Mouse (Mus musculus) intestine, postnatal 0 days (tissue): ENCODE measurements around the gene Il2rb. TPM values are rescaled to one million over a fixed set of nuclear protein-coding genes. Genes with fewer than 3 reads are reported as not detected.

Experiments used
- ATAC-seq: fragments of 200-750 bp; cut with Nextera tagmentation; 2 replicates; pipeline ENCODE4 v1.8.0; 2017; ENCODE audit warnings: mild to moderate bottlenecking, moderate TSS enrichment, moderate library complexity
- H3K27ac ChIP-seq: fragments of 300-500 bp; sonication (generic); 2 replicates; pipeline ENCODE4 v1.5.1; 2014; ENCODE audit warnings: mild to moderate bottlenecking, low read depth, low read length, moderate library complexity
- H3K27me3 ChIP-seq: fragments of 300-500 bp; sonication (generic); replicated peaks from 2 replicates; pipeline ENCODE4 v1.6.1; 2014; ENCODE audit warnings: low read length, mixed read lengths; ENCODE audit not compliant: control insufficient read depth, insufficient read depth
- H3K36me3 ChIP-seq: fragments of 300-500 bp; sonication (generic); 2 replicates; pipeline ENCODE4 v1.6.1; 2014; ENCODE audit warnings: mild to moderate bottlenecking, moderate library complexity; ENCODE audit not compliant: control insufficient read depth, insufficient read depth
- H3K4me1 ChIP-seq: fragments of 300-500 bp; sonication (generic); replicated peaks from 2 replicates; pipeline ENCODE4 v1.6.1; 2014; ENCODE audit warnings: antibody characterized with exemption, low read length, mixed read lengths; ENCODE audit not compliant: control insufficient read depth, insufficient read depth
- H3K4me2 ChIP-seq: fragments of 300-500 bp; sonication (generic); replicated peaks from 2 replicates; pipeline ENCODE4 v1.6.1; 2014; ENCODE audit warnings: low read depth, mild to moderate bottlenecking, moderate library complexity
- H3K4me3 ChIP-seq: fragments of 300-500 bp; sonication (generic); 2 replicates; pipeline ENCODE4 v1.5.1; 2014; ENCODE audit warnings: low read depth, low read length
- H3K9ac ChIP-seq: fragments of 300-500 bp; sonication (generic); 2 replicates; pipeline ENCODE4 v1.6.1; 2014; ENCODE audit warnings: mild to moderate bottlenecking, low read depth, low read length
- H3K9me3 ChIP-seq: fragments of 300-500 bp; sonication (generic); 2 replicates; pipeline ENCODE4 v1.6.1; 2016; ENCODE audit warnings: mixed run types; ENCODE audit not compliant: control insufficient read depth
- CTCF ChIP-seq: sonication (generic); IDR thresholded peaks from 2 replicates; pipeline ENCODE4 v1.5.1; 2016; ENCODE audit warnings: low read depth, mild to moderate bottlenecking, control low read depth, antibody characterized with exemption, moderate library complexity
- whole genome bisulfite sequencing: fragments of 180-500 bp; shearing (Covaris S2); extraction: QIAGEN DNeasy Blood & Tissue Kit; methylation state at CpG from one replicate; pipeline ENCODE4 v1.1.7; 2014; 5-methylcytosine and 5-hydroxymethylcytosine counted together
- polyA plus RNA-seq: library from polyadenylated mRNA; unstranded; fragments of >200 nt; fragmentation: Nextera tagmentation; extraction: Ambion mirVana; gene quantifications from 2 replicates; pipeline ENCODE4 v1.2.1, GENCODE M21; 2015

Gene Il2rb
- polyA plus RNA-seq, 1 experiment from 2014 or later, result 0.63 TPM

DNA sequence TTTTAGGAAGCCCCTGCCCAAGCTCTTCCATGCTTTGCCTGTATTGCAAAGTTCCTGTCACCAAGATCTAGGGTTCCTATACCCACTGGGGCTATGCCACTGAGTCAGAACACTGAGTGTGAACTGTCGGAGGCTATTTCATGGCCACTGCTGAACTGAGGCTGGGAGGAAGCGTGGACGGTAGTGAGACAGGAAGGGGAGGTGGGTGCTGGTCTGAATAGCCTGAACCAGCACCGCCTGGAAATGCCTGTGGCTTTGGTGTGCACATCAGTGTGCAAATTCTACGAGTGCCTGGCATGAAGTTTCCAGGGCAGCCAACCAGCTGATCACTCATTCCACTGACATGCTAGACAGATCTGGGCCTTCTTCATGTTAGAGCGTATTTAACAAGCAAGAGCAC, 26.8 kb upstream of the Il2rb start:
- Histone ChIP-seq H3K27me3 (no peaks in the 10 kb centered on the region), H3K36me3 (no peaks in the 10 kb centered on the region; the same call in 1 of the 2 replicates), H3K9me3 (no peaks in the 10 kb centered on the region), H3K4me2 (no peak overlapping the region), H3K4me3 (no peak overlapping the region), H3K9ac (no peak overlapping the region), H3K4me1 (no peaks in the 10 kb centered on the region), H3K27ac (no peak overlapping the region)
- 73% methylated on average over 6 of the region's 6 CpGs for WGBS
- ATAC-seq, result no peak
- no peak for TF ChIP-seq CTCF

DNA sequence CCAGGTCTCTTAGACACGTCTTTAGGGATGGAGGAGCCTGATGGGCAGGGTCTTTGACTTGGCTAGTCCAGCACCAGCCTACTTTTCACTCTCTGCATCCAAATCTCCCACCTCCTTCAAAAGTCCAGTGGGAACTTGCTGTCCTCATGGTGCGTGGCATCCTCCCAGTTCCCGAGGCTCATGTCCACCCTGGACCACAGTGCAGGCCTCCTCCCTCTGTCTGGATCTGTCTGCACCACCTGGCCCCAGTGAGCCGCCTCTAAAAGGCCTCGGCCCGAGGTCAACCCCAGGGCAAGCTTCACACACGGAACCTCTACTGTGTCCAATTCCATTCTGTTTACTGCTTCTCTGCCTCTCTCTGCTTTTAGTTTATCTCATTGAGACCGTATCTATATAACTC, 26.3 kb upstream of the Il2rb start:
- no peaks in the 10 kb centered on the region for H3K27me3 ChIP-seq
- no peak for TF ChIP-seq CTCF
- no peaks in the 10 kb centered on the region for H3K9me3 ChIP-seq
- no peak overlapping the region for H3K9ac ChIP-seq
- no peak overlapping the region for H3K4me3 ChIP-seq
- no peak overlapping the region for H3K4me2 ChIP-seq
- H3K36me3 ChIP-seq, result no peaks in the 10 kb centered on the region; the same call in 1 of the 2 replicates
- no peaks in the 10 kb centered on the region for H3K4me1 ChIP-seq
- no peak overlapping the region for H3K27ac ChIP-seq
- WGBS, result 69% methylated on average over 8 of the region's 8 CpGs
- ATAC-seq, result no peak

DNA sequence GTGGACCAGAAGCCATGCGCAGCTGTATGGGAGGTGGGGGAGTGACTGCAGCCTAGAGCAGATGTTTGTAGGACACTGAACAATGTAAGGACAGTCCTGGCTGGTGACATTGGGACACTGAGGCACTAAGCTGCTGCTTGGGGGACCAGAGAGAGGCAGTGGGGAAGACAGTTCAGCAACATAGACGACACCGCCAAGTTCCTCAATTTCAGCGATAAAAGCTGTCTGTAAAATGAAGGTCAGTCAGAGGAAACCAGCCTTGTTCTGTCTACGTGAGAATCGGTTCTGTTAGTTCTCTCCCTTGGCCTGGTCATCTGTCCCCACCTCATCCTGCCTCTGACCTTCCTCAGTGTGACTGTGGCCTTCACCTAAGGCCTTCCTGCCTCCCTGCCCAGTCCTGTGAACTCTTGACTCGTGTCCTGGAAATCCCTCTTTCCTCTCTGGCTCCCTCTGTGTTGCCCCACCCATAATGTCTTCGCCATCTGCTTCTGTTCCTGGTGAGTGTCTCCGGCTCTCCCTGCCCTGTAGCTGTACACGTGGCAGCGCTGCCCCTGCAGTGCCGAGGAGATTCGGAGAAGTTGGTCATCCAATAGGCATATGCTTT, 25.1 kb upstream of the Il2rb start:
- ATAC-seq, result no peak
- H3K9me3 ChIP-seq, result no peaks in the 10 kb centered on the region

DNA sequence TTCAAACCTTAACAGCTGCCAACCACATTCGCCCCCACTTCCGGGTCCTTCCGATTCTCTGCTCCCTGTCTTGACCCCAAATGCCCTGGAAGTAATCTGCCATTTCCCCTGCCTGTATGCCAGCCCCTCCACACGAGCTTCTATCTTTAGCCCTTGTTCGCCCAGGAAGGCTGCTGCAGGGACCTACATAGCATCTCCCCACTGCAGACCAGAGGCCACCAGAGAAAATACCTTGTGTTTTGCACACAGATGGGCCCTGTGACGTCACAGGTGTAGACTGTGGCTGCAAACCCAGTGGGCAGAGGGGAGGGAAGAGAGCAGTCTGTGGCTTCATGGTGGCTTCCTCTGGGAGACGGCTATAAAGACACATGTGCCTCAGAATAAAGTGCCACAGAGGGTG, 23.1 kb upstream of the Il2rb start:
- ATAC-seq, result no peak
- no peak overlapping the region for H3K9ac ChIP-seq
- H3K4me3 ChIP-seq, result no peak overlapping the region
- H3K27ac ChIP-seq, result no peak overlapping the region
- no peaks in the 10 kb centered on the region for H3K36me3 ChIP-seq
- no peaks in the 10 kb centered on the region for H3K9me3 ChIP-seq
- TF ChIP-seq CTCF, result no peak
- WGBS, result 65% methylated on average over 7 of the region's 7 CpGs
- no peaks in the 10 kb centered on the region for H3K27me3 ChIP-seq
- H3K4me2 ChIP-seq, result no peak overlapping the region
- H3K4me1 ChIP-seq, result no peaks in the 10 kb centered on the region

More for the DNA sequence above, 25.1 kb upstream of the Il2rb start:
- WGBS, result 62% methylated on average over 13 of the region's 13 CpGs
- Histone ChIP-seq H3K27ac (no peak overlapping the region), H3K9ac (no peak overlapping the region), H3K27me3 (no peaks in the 10 kb centered on the region), H3K4me2 (no peak overlapping the region), H3K4me3 (no peak overlapping the region), H3K36me3 (no peaks in the 10 kb centered on the region), H3K4me1 (no peaks in the 10 kb centered on the region)
- no peak for TF ChIP-seq CTCF

DNA sequence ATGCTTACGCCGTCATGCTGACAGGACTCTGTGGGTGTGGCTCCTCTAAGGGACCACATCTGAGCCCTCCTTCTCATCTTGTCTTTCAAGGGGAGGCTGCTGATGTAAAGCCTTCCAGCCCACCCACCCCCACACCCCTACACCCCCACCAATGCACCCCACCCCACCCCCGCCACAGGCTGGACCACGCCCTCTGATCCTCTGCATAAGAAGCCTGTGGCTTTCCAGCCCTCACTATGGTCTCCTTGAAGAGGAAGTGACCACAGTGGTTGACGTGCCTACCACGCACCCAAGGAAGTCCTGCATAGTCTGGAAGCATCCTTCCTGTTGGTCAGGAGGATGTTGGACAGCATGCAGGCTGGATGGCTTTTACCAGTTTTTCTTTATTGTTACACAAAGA, 20.7 kb upstream of the Il2rb start:
- Histone ChIP-seq H3K4me3 (no peak overlapping the region), H3K9me3 (no peaks in the 10 kb centered on the region), H3K9ac (no peak overlapping the region), H3K36me3 (no peaks in the 10 kb centered on the region), H3K27ac (no peak overlapping the region), H3K4me2 (no peak overlapping the region), H3K4me1 (no peaks in the 10 kb centered on the region), H3K27me3 (no peaks in the 10 kb centered on the region)
- no peak for ATAC-seq
- 81% methylated on average over 6 of the region's 6 CpGs for WGBS
- TF ChIP-seq CTCF, result no peak

DNA sequence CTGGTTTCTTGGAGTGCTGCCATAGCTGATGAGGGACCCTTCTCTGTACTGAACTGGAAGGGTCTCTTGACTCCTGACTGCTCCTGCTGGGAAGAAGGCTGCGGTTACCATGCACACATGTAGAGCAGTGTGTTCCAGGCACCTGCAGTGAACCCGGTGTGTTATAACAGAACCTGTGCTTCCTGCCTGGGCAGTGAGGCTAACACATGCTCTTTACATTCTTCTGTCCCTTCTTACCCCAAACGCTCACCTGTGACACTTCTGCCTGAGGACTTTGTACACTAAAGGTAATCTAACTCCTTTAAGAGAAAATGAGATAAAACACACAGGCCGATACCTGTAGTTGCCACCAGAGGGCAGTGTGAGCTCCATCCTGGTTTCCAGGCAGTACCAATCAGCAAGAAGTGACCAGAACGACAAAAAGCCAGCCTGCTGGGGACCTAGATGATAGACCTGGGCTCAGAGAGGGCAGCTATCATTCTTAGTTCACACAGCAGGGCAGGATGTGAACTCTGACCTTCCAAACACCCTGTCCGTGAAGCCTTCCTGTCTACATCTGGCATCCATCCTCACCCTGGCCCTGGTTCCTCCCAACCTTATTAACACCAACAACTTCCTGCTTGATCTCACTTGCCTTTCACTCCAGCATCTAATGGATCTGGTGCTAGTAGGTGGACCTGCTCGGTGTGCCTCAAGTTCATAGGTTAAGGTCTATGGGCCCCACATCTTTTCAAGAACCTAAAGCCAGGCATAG, 19.5 kb upstream of the Il2rb start:
- no peaks in the 10 kb centered on the region for H3K4me1 ChIP-seq
- peak; percentile 59 for ATAC-seq
- H3K9me3 ChIP-seq, result no peaks in the 10 kb centered on the region
- 0 out of 2 replicates have a peak overlapping the region, but pooled peaks have one; percentile 46 for H3K27ac ChIP-seq
- no peak overlapping the region for H3K4me2 ChIP-seq
- no peaks in the 10 kb centered on the region for H3K36me3 ChIP-seq
- WGBS, result 24% methylated on average over 7 of the region's 7 CpGs
- H3K9ac ChIP-seq, result no peak overlapping the region
- no peak overlapping the region for H3K4me3 ChIP-seq
- H3K27me3 ChIP-seq, result no peaks in the 10 kb centered on the region
- TF ChIP-seq CTCF, result peak; percentile 94
